Mouse (Mus musculus) cerebellum, adult 18-20 months (tissue): ENCODE results near the gene Cyp26c1.

Experiments used
- DNase-seq, 2 experiments: peaks; one replicate each; pipeline ENCODE4 v3.0.0; 2021

Gene Cyp26c1

GRCm38 (mm10) chr19:37699711-37700110 lies 14.3 kb downstream of the Cyp26c1 start:
- DNase-seq, result no peak

GRCm38 (mm10) chr19:37702377-37703076 lies 17.1 kb downstream of the Cyp26c1 start:
- DNase-seq, result no peak

- DNase-seq, result peak; percentile 21 to 45
Measured at GRCm38 (mm10) chr19:37703902-37704509, 18.6 kb downstream of the Cyp26c1 start.

- no peak for DNase-seq
Measured at GRCm38 (mm10) chr19:37705722-37706121, 20.3 kb downstream of the Cyp26c1 start.

GRCm38 (mm10) chr19:37714681-37715080 lies 29.3 kb downstream of the Cyp26c1 start:
- no peak for DNase-seq

GRCm38 (mm10) chr19:37715980-37716379 lies 30.6 kb downstream of the Cyp26c1 start:
- no peak for DNase-seq

GRCm38 (mm10) chr19:37716524-37717175 lies 31.3 kb downstream of the Cyp26c1 start:
- no peak for DNase-seq

- DNase-seq, result no peak
Measured at GRCm38 (mm10) chr19:37719166-37719565, 33.8 kb downstream of the Cyp26c1 start.

- DNase-seq, result no peak
Measured at GRCm38 (mm10) chr19:37724591-37724990, 39.2 kb downstream of the Cyp26c1 start.

GRCm38 (mm10) chr19:37726585-37726984 lies 41.2 kb downstream of the Cyp26c1 start:
- DNase-seq, result peak in 1 of 2 experiments; percentile 11

- DNase-seq, result no peak
Measured at GRCm38 (mm10) chr19:37727366-37727765, 42.0 kb downstream of the Cyp26c1 start.

- DNase-seq, result no peak
Measured at GRCm38 (mm10) chr19:37735426-37735825, 50.0 kb downstream of the Cyp26c1 start.

GRCm38 (mm10) chr19:37738575-37738974 lies 53.2 kb downstream of the Cyp26c1 start:
- DNase-seq, result no peak

GRCm38 (mm10) chr19:37740043-37740442 lies 54.7 kb downstream of the Cyp26c1 start:
- DNase-seq, result no peak
